Mouse (Mus musculus): ENCODE measurements at regions not wholly inside any gene's neighbourhood (a gene's known extent, or its start where the extent isn't known, plus 50 kb on each side); places are given as distances from the start of the nearest gene placed in this dataset.
"Not testable (repeated sequence)": the region's sequence is repeated elsewhere in the genome, so short reads cannot be mapped to it uniquely, and the experiment has no call there.

- H3K4me3 ChIP-seq, H3K9me3 ChIP-seq, H3K27me3 ChIP-seq, H3K4me2 ChIP-seq, H3K36me3 ChIP-seq: not testable (repeated sequence)
- Histone ChIP-seq H3K27ac (peak overlapping the region; percentile 91), H3K9ac (peak overlapping the region; percentile 43), H3K4me1 (replicated peaks) (peaks cover 17% of the 10 kb centered on the region)
- ATAC-seq (ENCODE audit: low FRiP score): peak; percentile 95
- 0% methylated on average over 1 of the region's 2 CpGs for WGBS
Measured at GRCm38 (mm10) chrX:103532620-103533199, 97.7 kb upstream of the Zcchc13 start.

GRCm38 (mm10) chrX:103533306-103533705 lies 97.1 kb upstream of the Zcchc13 start:
- ATAC-seq (ENCODE audit: low FRiP score): peak; percentile 73; the same call in 1 of the 2 replicates
- Histone ChIP-seq H3K9me3 (no peaks in the 10 kb centered on the region), H3K4me2 (peak overlapping the region; percentile 34), H3K27me3 (no peaks in the 10 kb centered on the region), H3K4me1 (replicated peaks) (peaks cover 17% of the 10 kb centered on the region), H3K9ac (peak overlapping the region; percentile 43), H3K36me3 (no peaks in the 10 kb centered on the region), H3K27ac (peak overlapping the region; percentile 91), H3K4me3 (no peak overlapping the region)
- WGBS: under 1% methylated on average over 11 of the region's 11 CpGs

GRCm38 (mm10) chrX:103533831-103534230 lies 96.6 kb upstream of the Zcchc13 start:
- peaks cover 17% of the 10 kb centered on the region for H3K4me1 ChIP-seq (replicated peaks)
- no peaks in the 10 kb centered on the region for H3K36me3 ChIP-seq
- no peaks in the 10 kb centered on the region for H3K9me3 ChIP-seq
- H3K27me3 ChIP-seq: no peaks in the 10 kb centered on the region
- H3K27ac ChIP-seq: peak overlapping the region; percentile 91
- no peak overlapping the region for H3K4me2 ChIP-seq
- 4% methylated on average over 1 of the region's 1 CpGs for WGBS
- no peak overlapping the region for H3K4me3 ChIP-seq
- peak overlapping the region; percentile 43 for H3K9ac ChIP-seq
- no peak for ATAC-seq (ENCODE audit: low FRiP score)

GRCm38 (mm10) chrX:103546490-103547202 lies 83.7 kb upstream of the Zcchc13 start:
- no peaks in the 10 kb centered on the region for H3K9me3 ChIP-seq
- H3K4me2 ChIP-seq: no peak overlapping the region
- no peaks in the 10 kb centered on the region for H3K36me3 ChIP-seq
- H3K27ac ChIP-seq: no peak overlapping the region
- H3K4me3 ChIP-seq: no peak overlapping the region
- no peaks in the 10 kb centered on the region for H3K27me3 ChIP-seq
- H3K9ac ChIP-seq: no peak overlapping the region
- no peak for ATAC-seq (ENCODE audit: low FRiP score)
- WGBS: 86% methylated on average over 5 of the region's 5 CpGs
- no peaks in the 10 kb centered on the region for H3K4me1 ChIP-seq (replicated peaks)

GRCm38 (mm10) chrX:103551304-103551703 lies 79.1 kb upstream of the Zcchc13 start:
- H3K36me3 ChIP-seq: no peaks in the 10 kb centered on the region
- peaks cover 5% of the 10 kb centered on the region for H3K4me1 ChIP-seq (replicated peaks)
- H3K27me3 ChIP-seq: no peaks in the 10 kb centered on the region
- H3K9ac ChIP-seq: no peak overlapping the region
- H3K27ac ChIP-seq: no peak overlapping the region
- H3K4me2 ChIP-seq: no peak overlapping the region
- ATAC-seq (ENCODE audit: low FRiP score): no peak
- H3K4me3 ChIP-seq: no peak overlapping the region
- 90% methylated on average over 14 of the region's 14 CpGs for WGBS
- H3K9me3 ChIP-seq: no peaks in the 10 kb centered on the region

GRCm38 (mm10) chrX:103553196-103553595 lies 77.2 kb upstream of the Zcchc13 start:
- Histone ChIP-seq H3K4me2 (no peak overlapping the region), H3K4me1 (replicated peaks) (peaks cover 8% of the 10 kb centered on the region), H3K9ac (no peak overlapping the region), H3K27me3 (no peaks in the 10 kb centered on the region), H3K27ac (no peak overlapping the region), H3K36me3 (no peaks in the 10 kb centered on the region), H3K9me3 (no peaks in the 10 kb centered on the region), H3K4me3 (no peak overlapping the region)
- ATAC-seq (ENCODE audit: low FRiP score): no peak
- WGBS: 94% methylated on average over 3 of the region's 3 CpGs

- ATAC-seq (ENCODE audit: low FRiP score): no peak
- H3K9ac ChIP-seq: no peak overlapping the region
- 74% methylated on average over 3 of the region's 3 CpGs for WGBS
Measured at GRCm38 (mm10) chrX:103553605-103554004, 76.8 kb upstream of the Zcchc13 start.

GRCm38 (mm10) chrX:103555041-103555986 lies 75.1 kb upstream of the Zcchc13 start:
- not testable (repeated sequence) for H3K4me1 ChIP-seq (replicated peaks); H3K4me3 ChIP-seq; H3K36me3 ChIP-seq; H3K9ac ChIP-seq; H3K27me3 ChIP-seq; H3K9me3 ChIP-seq; H3K4me2 ChIP-seq
- H3K27ac ChIP-seq: peak overlapping the region; percentile 79
- peak; percentile 96 for ATAC-seq (ENCODE audit: low FRiP score)
- 14% methylated on average over 4 of the region's 5 CpGs for WGBS

More at GRCm38 (mm10) chrX:103553605-103554004, 76.8 kb upstream of the Zcchc13 start:
- no peaks in the 10 kb centered on the region for H3K9me3 ChIP-seq
- H3K36me3 ChIP-seq: no peaks in the 10 kb centered on the region
- peaks cover 8% of the 10 kb centered on the region for H3K4me1 ChIP-seq (replicated peaks)
- H3K27me3 ChIP-seq: no peaks in the 10 kb centered on the region
- H3K27ac ChIP-seq: no peak overlapping the region
- H3K4me2 ChIP-seq: no peak overlapping the region
- no peak overlapping the region for H3K4me3 ChIP-seq

- ATAC-seq (ENCODE audit: low FRiP score): peak; percentile 46
- H3K4me1 ChIP-seq (replicated peaks): peaks cover 8% of the 10 kb centered on the region
- H3K27me3 ChIP-seq: no peaks in the 10 kb centered on the region
- no peak overlapping the region for H3K9ac ChIP-seq
- H3K4me3 ChIP-seq: no peak overlapping the region
- H3K27ac ChIP-seq: peak overlapping the region; percentile 79
- H3K9me3 ChIP-seq: no peaks in the 10 kb centered on the region
- no peaks in the 10 kb centered on the region for H3K36me3 ChIP-seq
- 45% methylated on average over 4 of the region's 4 CpGs for WGBS
- H3K4me2 ChIP-seq: no peak overlapping the region
Measured at GRCm38 (mm10) chrX:103556046-103556445, 74.3 kb upstream of the Zcchc13 start.

GRCm38 (mm10) chrX:103556681-103557490 lies 73.5 kb upstream of the Zcchc13 start:
- no peak overlapping the region for H3K4me3 ChIP-seq
- no peaks in the 10 kb centered on the region for H3K27me3 ChIP-seq
- H3K4me2 ChIP-seq: no peak overlapping the region
- H3K36me3 ChIP-seq: no peaks in the 10 kb centered on the region
- no peak overlapping the region; the same call in 1 of the 2 replicates for H3K27ac ChIP-seq
- WGBS: 37% methylated on average over 7 of the region's 7 CpGs
- ATAC-seq (ENCODE audit: low FRiP score): no peak
- H3K9me3 ChIP-seq: no peaks in the 10 kb centered on the region
- H3K9ac ChIP-seq: no peak overlapping the region
- H3K4me1 ChIP-seq (replicated peaks): peaks cover 8% of the 10 kb centered on the region

GRCm38 (mm10) chrX:103557496-103557895 lies 72.9 kb upstream of the Zcchc13 start:
- WGBS: 80% methylated on average over 4 of the region's 4 CpGs
- H3K9ac ChIP-seq: no peak overlapping the region
- no peaks in the 10 kb centered on the region for H3K36me3 ChIP-seq
- ATAC-seq (ENCODE audit: low FRiP score): no peak
- no peaks in the 10 kb centered on the region for H3K27me3 ChIP-seq
- H3K4me3 ChIP-seq: no peak overlapping the region
- H3K27ac ChIP-seq: no peak overlapping the region
- peaks cover 8% of the 10 kb centered on the region for H3K4me1 ChIP-seq (replicated peaks)
- no peak overlapping the region for H3K4me2 ChIP-seq
- no peaks in the 10 kb centered on the region for H3K9me3 ChIP-seq
